Comparison of ENCODE assay signal across 17 mouse cellular contexts in genomic region chr9:100735993-100736645, GRCm38 (mm10).
DNase-seq lines count a peak whose midpoint lies in the region; ATAC-seq and TF ChIP-seq lines count a peak whose summit lies in the region.
"Had no signal": no experiment of that assay in that cellular context is flagged by ENCODE, and none has a peak within 500 bp of the region (broad histone marks: within the 10 kb centered on the region; RNA-seq: fewer than 3 reads in every experiment).

No protein-coding gene starts in this region.

- no peak for TF ChIP-seq EP300 in stomach, postnatal 0 days (optimal IDR thresholded peaks at IDR 0.05)

- 75% methylated on average over 4 of the region's 4 CpGs for WGBS in stomach, embryonic 15.5 days
- 73% methylated on average over 4 of the region's 4 CpGs for WGBS in stomach, postnatal 0 days
- WGBS in liver, embryonic 16.5 days (ENCODE audit: insufficient replicate concordance): 46% methylated on average over 4 of the region's 4 CpGs

- ATAC-seq in stomach, embryonic 15.5 days (ENCODE audit: insufficient read depth, low FRiP score, low read depth): peak; percentile 35; the same call in 1 of the 2 replicates
- ATAC-seq in stomach, postnatal 0 days (ENCODE audit: low FRiP score, low TSS enrichment): no peak
- peak; percentile 67 for ATAC-seq in common myeloid progenitor, adult 5-6 weeks (replicated peaks; ENCODE audit: low read depth, poor library complexity, severe bottlenecking)
- ATAC-seq in liver, embryonic 16.5 days (ENCODE audit: low read depth): peak; percentile 89
- ATAC-seq: intestine, embryonic 15.5 days had no signal

- no peak for DNase-seq in stomach, postnatal 0 days (ENCODE audit: low spot score)
- DNase-seq in adrenal gland, adult 8-10 months: no peak
- DNase-seq in ovary, postnatal 36 days (ENCODE audit: low spot score): no peak
- DNase-seq in ovary, postnatal 14 days (ENCODE audit: low spot score): no peak
- DNase-seq: cerebellum, postnatal 36 days; gastrocnemius, postnatal 25 days; kidney, postnatal 36 days; layer of hippocampus, postnatal 36 days; thymus, postnatal 14 days had no signal

- H3K36me3 ChIP-seq in stomach, embryonic 15.5 days: no peaks in the 10 kb centered on the region
- H3K36me3 ChIP-seq in stomach, postnatal 0 days (ENCODE audit: control insufficient read depth, insufficient read depth, low read length): no peaks in the 10 kb centered on the region
- H3K36me3 ChIP-seq in liver, embryonic 16.5 days (ENCODE audit: control insufficient read depth, insufficient read depth): no peaks in the 10 kb centered on the region
- H3K36me3 ChIP-seq: hindbrain, embryonic 10.5 days; lung, embryonic 15.5 days had no signal

- H3K9ac ChIP-seq in stomach, embryonic 15.5 days: no peak overlapping the region
- H3K9ac ChIP-seq in stomach, postnatal 0 days (ENCODE audit: low read length): no peak overlapping the region
- no peak overlapping the region for H3K9ac ChIP-seq in liver, embryonic 16.5 days (ENCODE audit: low read depth, low read length)
- H3K9ac ChIP-seq: intestine, embryonic 15.5 days; lung, embryonic 15.5 days had no signal

- no peak for TF ChIP-seq CTCF in stomach, postnatal 0 days (IDR thresholded peaks at IDR 0.05; ENCODE audit: low read depth)

- no peak overlapping the region for H3K4me3 ChIP-seq in stomach, embryonic 15.5 days (replicated peaks)
- no peak overlapping the region for H3K4me3 ChIP-seq in stomach, postnatal 0 days (ENCODE audit: low read depth, low read length)
- no peak overlapping the region for H3K4me3 ChIP-seq in liver, embryonic 16.5 days (ENCODE audit: low read depth, low read length)
- H3K4me3 ChIP-seq: hindbrain, embryonic 10.5 days; intestine, embryonic 15.5 days; limb, embryonic 10.5 days; lung, embryonic 15.5 days had no signal

- H3K27ac ChIP-seq in stomach, embryonic 15.5 days: no peak overlapping the region
- no peak overlapping the region for H3K27ac ChIP-seq in stomach, postnatal 0 days (replicated peaks)
- H3K27ac ChIP-seq in liver, embryonic 16.5 days (ENCODE audit: low read length): peak overlapping the region; percentile 5; the same call in 1 of the 2 replicates
- H3K27ac ChIP-seq: hindbrain, embryonic 10.5 days; intestine, embryonic 15.5 days; limb, embryonic 10.5 days; lung, embryonic 15.5 days had no signal

- H3K27me3 ChIP-seq in stomach, embryonic 15.5 days (replicated peaks): no peaks in the 10 kb centered on the region
- H3K27me3 ChIP-seq in stomach, postnatal 0 days (ENCODE audit: control insufficient read depth, insufficient read depth, low read length): no peaks in the 10 kb centered on the region
- no peaks in the 10 kb centered on the region for H3K27me3 ChIP-seq in liver, embryonic 16.5 days (ENCODE audit: control insufficient read depth, insufficient read depth, low read depth, low read length)
- H3K27me3 ChIP-seq: intestine, embryonic 15.5 days; lung, embryonic 15.5 days had no signal

- no peaks in the 10 kb centered on the region for H3K9me3 ChIP-seq in stomach, embryonic 15.5 days
- no peaks in the 10 kb centered on the region for H3K9me3 ChIP-seq in stomach, postnatal 0 days (ENCODE audit: control insufficient read depth, low read length)
- no peaks in the 10 kb centered on the region for H3K9me3 ChIP-seq in liver, embryonic 16.5 days (replicated peaks; ENCODE audit: control insufficient read depth, low read length)
- H3K9me3 ChIP-seq: hindbrain, embryonic 10.5 days; intestine, embryonic 15.5 days; limb, embryonic 10.5 days; lung, embryonic 15.5 days had no signal

- no peak overlapping the region for H3K4me2 ChIP-seq in stomach, embryonic 15.5 days
- H3K4me2 ChIP-seq in stomach, postnatal 0 days (replicated peaks; ENCODE audit: low read depth): no peak overlapping the region
- 0 out of 2 replicates have a peak overlapping the region, but pooled peaks have one; percentile 4 for H3K4me2 ChIP-seq in liver, embryonic 16.5 days (ENCODE audit: low read depth, low read length)
- H3K4me2 ChIP-seq: intestine, embryonic 15.5 days; lung, embryonic 15.5 days; midbrain, embryonic 11.5 days had no signal

- 0 out of 2 replicates have a peak, but pooled peaks cover 5% of the 10 kb centered on the region for H3K4me1 ChIP-seq in stomach, embryonic 15.5 days
- no peaks in the 10 kb centered on the region for H3K4me1 ChIP-seq in stomach, postnatal 0 days (replicated peaks; ENCODE audit: control insufficient read depth, insufficient read depth)
- H3K4me1 ChIP-seq in liver, embryonic 16.5 days (ENCODE audit: control insufficient read depth, low read depth, low read length): peaks cover 12% of the 10 kb centered on the region
- H3K4me1 ChIP-seq: intestine, embryonic 15.5 days; limb, embryonic 10.5 days; lung, embryonic 15.5 days had no signal
